Mouse (Mus musculus) lung, postnatal 0 days (tissue): ENCODE measurements around the gene Gabrp.

ENCODE experiments used
- CTCF ChIP-seq: IDR thresholded peaks from 2 replicates; pipeline ENCODE4 v1.5.1; 2016; ENCODE audit warnings: antibody characterized with exemption, mild to moderate bottlenecking
- EP300 ChIP-seq: IDR thresholded peaks from 2 replicates; pipeline ENCODE4 v1.6.1; 2016; ENCODE audit warnings: antibody characterized with exemption, mild to moderate bottlenecking, control low read depth

GRCm38 (mm10) chr11:33574944-33575343 is 3.8 kb downstream of the Gabrp start:
- TF ChIP-seq CTCF (peak; percentile 41), EP300 (no peak)
